Mouse (Mus musculus) small intestine, adult 2 months (tissue): ENCODE results near the gene Slc1a2. TPM values are rescaled to one million over a fixed set of nuclear protein-coding genes. Genes with fewer than 3 reads are reported as not detected.

ENCODE experiments used
- H3K27ac ChIP-seq: fragments of 200-500 bp; 2 replicates; pipeline ENCODE4 v1.5.1; 2012; ENCODE audit warnings: low read depth, low read length, control low read depth, inconsistent platforms; ENCODE audit not compliant: insufficient read depth
- H3K27me3 ChIP-seq: fragments of 200-500 bp; 2 replicates; pipeline ENCODE4 v1.6.1; 2012; ENCODE audit warnings: mild to moderate bottlenecking, moderate library complexity, low read length, inconsistent platforms; ENCODE audit not compliant: control insufficient read depth, insufficient read depth
- H3K36me3 ChIP-seq: fragments of 200-500 bp; 2 replicates; pipeline ENCODE4 v1.6.1; 2012; ENCODE audit warnings: mild to moderate bottlenecking, low read length, control low read depth, inconsistent platforms; ENCODE audit not compliant: control insufficient read depth, insufficient read depth
- H3K4me1 ChIP-seq: fragments of 200-500 bp; 2 replicates; pipeline ENCODE4 v1.6.1; 2012; ENCODE audit warnings: low read length, inconsistent platforms, mixed read lengths; ENCODE audit not compliant: control insufficient read depth, insufficient read depth, insufficient read length
- H3K4me3 ChIP-seq: fragments of 200-500 bp; 2 replicates; pipeline ENCODE4 v1.5.1; 2012; ENCODE audit warnings: low read depth, mild to moderate bottlenecking, control low read depth, inconsistent platforms, low read length, moderate library complexity
- CTCF ChIP-seq: fragments of 200-500 bp; IDR thresholded peaks from 2 replicates; pipeline ENCODE4 v1.5.1; 2012; ENCODE audit warnings: low read depth, mild to moderate bottlenecking, control low read depth, inconsistent platforms, low read length, moderate library complexity, mixed read lengths; ENCODE audit not compliant: insufficient replicate concordance, insufficient read length; ENCODE audit errors: extremely low read depth
- POLR2A ChIP-seq: fragments of 200-500 bp; IDR thresholded peaks from 2 replicates; pipeline ENCODE4 v1.6.1; 2012; ENCODE audit warnings: low read depth, mild to moderate bottlenecking, control low read depth, inconsistent platforms, low read length, moderate library complexity
- WGBS: fragments of 180-500 bp; shearing (Covaris S2); methylation state at CpG from one replicate; pipeline ENCODE4 v1.1.7; 2018; 5-methylcytosine and 5-hydroxymethylcytosine counted together
- polyA plus RNA-seq: library from polyadenylated mRNA; depleted of rRNA; stranded (reverse); fragments of >200 nt; gene quantifications from 2 replicates; pipeline ENCODE4 v1.2.3, GENCODE M21; 2012

The Slc1a2 gene
- polyA plus RNA-seq, 1 experiment = 0.25 TPM

GRCm38 (mm10) chr2:102805283-102805682 is 146.8 kb downstream of the Slc1a2 start:
- WGBS = 58% methylated on average over 6 of the region's 6 CpGs
- Histone ChIP-seq H3K27ac (no peak overlapping the region), H3K4me1 (no peaks in the 10 kb centered on the region), H3K36me3 (no peaks in the 10 kb centered on the region), H3K27me3 (no peaks in the 10 kb centered on the region), H3K4me3 (no peak overlapping the region)
- no peak for TF ChIP-seq CTCF
- no peak for TF ChIP-seq POLR2A

DNA sequence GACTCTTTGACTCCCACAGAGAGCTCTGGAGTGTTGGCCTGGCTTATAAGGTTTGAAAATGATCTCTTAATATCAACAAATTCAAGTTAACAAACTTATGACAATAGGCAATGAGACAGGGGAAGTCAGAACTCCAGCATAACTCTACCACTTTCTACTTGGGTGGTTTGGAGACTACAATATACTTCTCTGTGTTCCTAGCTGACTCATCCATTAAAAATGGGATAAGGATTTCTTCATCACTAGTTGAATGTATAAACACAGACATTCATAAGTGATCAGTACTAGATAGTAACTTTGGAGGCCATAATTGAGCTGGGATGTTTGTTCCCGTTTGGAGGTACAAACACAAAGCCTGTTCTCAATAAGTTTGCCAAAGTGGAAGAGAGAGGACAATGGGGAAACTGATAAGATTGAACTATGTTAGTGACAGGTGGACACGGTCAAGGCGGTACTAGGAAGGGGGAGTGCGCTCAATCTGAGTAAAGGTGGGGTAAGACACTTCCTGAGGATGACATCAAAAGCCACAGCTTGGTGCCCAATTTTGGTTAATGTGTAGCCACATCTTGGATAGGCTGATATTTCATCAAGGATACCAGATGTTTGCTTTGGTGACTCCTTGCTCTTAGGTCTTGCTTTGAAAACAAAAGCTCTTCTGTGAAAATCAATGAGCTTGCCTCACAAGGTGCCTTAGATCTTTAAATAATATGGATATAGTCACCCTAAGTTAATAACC is 147.5 kb downstream of the Slc1a2 start:
- no peak overlapping the region for H3K27ac ChIP-seq
- no peak overlapping the region for H3K4me3 ChIP-seq
- TF ChIP-seq POLR2A (no peak), CTCF (no peak)
- H3K27me3 ChIP-seq = no peaks in the 10 kb centered on the region
- WGBS = 29% methylated on average over 4 of the region's 4 CpGs
- H3K4me1 ChIP-seq = no peaks in the 10 kb centered on the region
- no peaks in the 10 kb centered on the region for H3K36me3 ChIP-seq

GRCm38 (mm10) chr2:102807633-102808032 is 149.2 kb downstream of the Slc1a2 start:
- H3K27me3 ChIP-seq = no peaks in the 10 kb centered on the region
- WGBS = 76% methylated on average over 3 of the region's 3 CpGs
- no peak overlapping the region for H3K27ac ChIP-seq
- H3K4me3 ChIP-seq = no peak overlapping the region
- TF ChIP-seq POLR2A = no peak
- no peak for TF ChIP-seq CTCF
- H3K4me1 ChIP-seq = no peaks in the 10 kb centered on the region
- no peaks in the 10 kb centered on the region for H3K36me3 ChIP-seq

DNA sequence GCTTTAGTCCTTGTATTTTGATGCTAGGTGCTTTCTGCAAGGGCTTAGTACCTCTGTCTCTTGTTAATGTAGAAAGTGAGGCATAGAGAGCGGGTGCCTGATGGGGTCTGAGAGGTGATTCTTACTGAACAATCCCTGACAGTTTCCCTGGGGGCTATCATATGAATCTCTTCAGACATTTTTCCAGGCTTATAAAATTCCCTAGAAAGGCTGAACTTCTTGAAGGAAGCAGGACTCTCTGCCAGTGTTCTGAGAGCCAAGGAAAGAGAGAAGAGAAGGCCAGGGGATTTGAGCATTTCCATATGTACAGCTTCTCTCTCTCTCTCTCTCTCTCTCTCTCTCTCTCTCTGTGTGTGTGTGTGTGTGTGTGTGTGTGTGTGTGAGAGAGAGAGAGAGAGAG is 151.0 kb downstream of the Slc1a2 start:
- Histone ChIP-seq H3K27ac (no peak overlapping the region), H3K36me3 (peaks cover 5% of the 10 kb centered on the region), H3K4me3 (no peak overlapping the region), H3K4me1 (no peaks in the 10 kb centered on the region), H3K27me3 (no peaks in the 10 kb centered on the region)
- TF ChIP-seq POLR2A (no peak), CTCF (no peak)
- 97% methylated on average over 1 of the region's 1 CpGs for whole genome bisulfite sequencing

DNA sequence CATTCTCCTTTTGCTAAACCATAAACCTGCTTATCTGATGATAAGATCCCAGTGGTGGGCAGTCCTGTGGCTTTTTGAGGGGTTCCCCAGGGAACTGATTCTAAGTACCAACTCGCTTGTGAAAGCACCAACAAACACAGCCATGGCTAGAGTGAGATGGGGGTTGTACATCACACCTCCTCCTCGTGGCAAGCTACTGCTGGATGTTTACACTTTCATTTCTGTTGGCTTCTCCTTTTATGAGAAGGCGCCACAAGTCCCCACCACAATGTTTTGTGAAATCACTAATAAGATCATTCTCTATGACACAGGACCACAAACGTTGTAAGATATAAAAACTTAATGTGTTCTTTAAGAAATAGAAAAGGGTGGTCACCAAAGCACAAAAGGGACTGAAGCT is 154.3 kb downstream of the Slc1a2 start:
- no peak for TF ChIP-seq CTCF
- no peak for TF ChIP-seq POLR2A
- peaks cover 5% of the 10 kb centered on the region; the same call in 1 of the 2 replicates for H3K4me1 ChIP-seq
- peaks cover 5% of the 10 kb centered on the region for H3K36me3 ChIP-seq
- WGBS = 65% methylated on average over 4 of the region's 4 CpGs
- H3K4me3 ChIP-seq = no peak overlapping the region
- H3K27me3 ChIP-seq = no peaks in the 10 kb centered on the region
- no peak overlapping the region for H3K27ac ChIP-seq

DNA sequence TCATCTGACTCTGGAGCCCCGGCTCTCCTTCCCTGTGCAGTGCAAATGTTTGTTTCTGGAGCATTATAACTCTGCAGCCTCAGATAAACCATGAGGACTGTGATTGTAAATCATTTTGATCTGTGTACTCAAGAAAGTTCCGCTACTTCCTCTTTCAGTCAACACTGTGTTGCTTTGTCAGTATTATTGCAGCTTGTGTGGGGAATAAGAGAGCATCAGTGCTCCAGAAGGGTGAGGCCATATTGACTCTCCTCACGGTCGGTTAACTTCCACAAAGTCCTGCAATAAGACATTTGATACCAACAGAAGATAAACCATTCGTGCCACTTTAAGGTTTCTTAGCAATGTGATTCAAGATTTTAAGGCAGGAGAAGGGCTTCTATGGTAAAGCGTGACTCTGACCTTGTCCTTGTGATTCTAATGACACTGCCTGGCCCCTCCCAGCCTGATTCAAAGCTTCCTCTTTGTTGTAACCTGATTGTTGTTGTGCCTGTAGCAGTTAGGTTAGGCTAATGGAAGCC is 156.9 kb downstream of the Slc1a2 start:
- Histone ChIP-seq H3K4me1 (peaks cover 5% of the 10 kb centered on the region; the same call in 1 of the 2 replicates), H3K36me3 (peaks cover 5% of the 10 kb centered on the region), H3K27ac (peak overlapping the region; percentile 39; the same call in 1 of the 2 replicates), H3K4me3 (no peak overlapping the region), H3K27me3 (no peaks in the 10 kb centered on the region)
- TF ChIP-seq CTCF (no peak), POLR2A (no peak)
- 14% methylated on average over 6 of the region's 6 CpGs for WGBS

DNA sequence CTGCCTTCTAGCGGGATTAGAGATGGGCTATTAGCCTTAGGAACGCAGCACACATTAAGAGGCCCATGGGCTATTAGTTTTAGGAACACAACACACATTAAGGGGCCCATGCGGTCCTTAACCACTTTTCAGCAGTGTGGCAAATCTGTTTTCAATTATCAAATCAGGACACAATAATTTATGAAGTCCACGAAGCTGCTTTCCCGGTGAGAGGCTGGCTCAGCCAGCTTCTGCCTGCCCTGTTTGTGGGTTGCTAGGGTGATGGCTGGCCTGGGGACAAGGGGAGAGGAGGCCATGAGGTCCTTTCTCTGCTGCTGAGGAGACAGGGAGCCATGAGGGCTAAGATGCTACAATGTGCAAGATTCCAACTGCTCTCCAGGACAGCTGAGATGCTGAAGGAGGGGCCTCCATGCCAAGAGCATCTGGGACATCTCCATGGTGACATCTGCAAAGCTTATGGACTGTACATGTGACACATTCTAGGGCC is 161.8 kb downstream of the Slc1a2 start:
- Histone ChIP-seq H3K4me3 (no peak overlapping the region), H3K4me1 (peaks cover 10% of the 10 kb centered on the region; the same call in 1 of the 2 replicates), H3K36me3 (peaks cover 12% of the 10 kb centered on the region), H3K27ac (no peak overlapping the region), H3K27me3 (no peaks in the 10 kb centered on the region)
- WGBS = 86% methylated on average over 5 of the region's 5 CpGs
- TF ChIP-seq CTCF (no peak), POLR2A (no peak)

DNA sequence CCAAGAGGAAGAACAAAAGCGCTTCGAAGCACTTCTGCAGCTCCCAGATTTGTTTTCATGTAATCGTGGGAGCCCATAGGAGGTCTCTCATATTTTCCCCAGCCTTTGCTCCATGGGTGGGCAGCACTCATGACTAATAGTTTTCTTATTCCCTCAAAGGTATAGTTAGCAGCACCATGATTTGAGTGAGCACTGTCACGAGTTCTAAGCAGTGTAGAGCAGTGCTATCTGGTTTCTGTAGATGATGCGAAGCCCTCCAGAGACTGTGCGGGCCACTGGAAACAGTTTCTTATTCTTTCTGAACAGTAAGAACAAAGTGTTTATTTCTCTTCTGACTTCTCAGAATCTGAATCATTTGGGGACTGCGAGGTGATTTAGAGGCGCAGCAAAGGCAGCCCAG is 162.3 kb downstream of the Slc1a2 start:
- no peaks in the 10 kb centered on the region for H3K27me3 ChIP-seq
- 0 out of 2 replicates have a peak overlapping the region, but pooled peaks have one; percentile 8 for H3K27ac ChIP-seq
- H3K4me1 ChIP-seq = peaks cover 9% of the 10 kb centered on the region; the same call in 1 of the 2 replicates
- WGBS = 87% methylated on average over 8 of the region's 8 CpGs
- TF ChIP-seq POLR2A = no peak
- H3K4me3 ChIP-seq = no peak overlapping the region
- H3K36me3 ChIP-seq = peaks cover 12% of the 10 kb centered on the region
